Mouse (Mus musculus): ENCODE data around the gene Ntrk2. TPM values are rescaled to one million over a fixed set of nuclear protein-coding genes. Genes with fewer than 3 reads are reported as not detected.

The Ntrk2 gene
- 0.03 and 0.15 TPM in 2 replicates for polyA plus RNA-seq (2012; rRNA removed)

DNA sequence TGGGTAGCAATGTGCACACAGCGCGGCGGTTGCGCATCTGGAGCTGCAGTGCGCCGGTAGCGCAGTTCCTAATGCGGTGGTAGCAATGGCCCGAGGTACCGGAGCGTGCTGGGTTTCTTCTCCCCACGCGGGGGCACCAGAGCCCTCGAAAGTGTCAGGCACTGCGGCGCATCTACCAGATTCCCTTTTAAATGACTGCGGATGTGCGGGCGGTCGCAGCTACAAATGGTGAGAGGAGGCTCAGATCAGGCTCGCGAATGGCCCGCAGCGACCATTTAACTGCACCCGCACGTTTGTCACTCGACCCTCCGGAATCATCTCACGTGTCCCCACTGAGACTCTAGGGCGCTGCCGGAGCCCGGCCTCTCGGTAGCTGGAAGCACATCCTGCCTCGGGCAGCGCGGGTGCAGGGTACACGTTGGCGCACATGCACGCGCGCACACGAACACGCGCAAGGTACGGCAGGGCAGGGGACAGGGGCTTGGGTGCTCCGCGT lies at the start of gene Ntrk2:
TSS of gene Ntrk2 (plus strand) at position 173 of the 496 bp plus-strand sequence.

Other genes with a start within 250 kb of the Ntrk2 start
- gene Slc28a3, start 195.7 kb upstream of the Ntrk2 start, polyA plus RNA-seq (2012; rRNA removed), result 0.02 TPM in 1 of 2 replicates, not detected in the other

All from liver, embryonic 14 days (tissue).